Mouse (Mus musculus): ENCODE measurements around the gene Gucy2c. TPM values are rescaled to one million over a fixed set of nuclear protein-coding genes. Genes with fewer than 3 reads are reported as not detected.
"Not testable (repeated sequence)": the region's sequence is repeated elsewhere in the genome, so short reads cannot be mapped to it uniquely, and the experiment has no call there.

Gucy2c gene
- polyA plus RNA-seq, 1 experiment from 2014 or later = 0.10 TPM

DNA sequence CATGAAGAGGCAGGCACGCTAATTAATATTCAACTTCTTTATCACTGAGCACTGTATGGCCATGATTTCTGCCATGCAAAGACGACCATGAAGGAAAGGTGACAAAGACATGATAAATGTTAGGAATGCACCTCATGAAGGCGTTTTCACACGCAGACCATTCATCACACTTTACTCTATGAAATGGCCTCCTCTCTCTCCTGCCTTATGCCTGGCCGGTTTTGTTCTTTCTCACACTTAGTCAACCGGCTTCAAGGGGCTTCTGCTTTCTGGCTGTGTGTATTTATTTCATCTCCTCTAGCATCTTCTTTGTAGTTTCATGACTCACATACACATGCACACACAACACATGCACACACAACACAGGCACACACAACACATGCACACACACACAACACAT is 19.7 kb upstream of the Gucy2c start:
- WGBS = 86% methylated on average over 6 of the region's 6 CpGs
- H3K4me1 ChIP-seq = peaks cover 11% of the 10 kb centered on the region
- no peaks in the 10 kb centered on the region for H3K9me3 ChIP-seq (replicated peaks)
- H3K27ac ChIP-seq = no peak overlapping the region
- H3K27me3 ChIP-seq = no peaks in the 10 kb centered on the region
- H3K4me3 ChIP-seq = no peak overlapping the region
- no peak for ATAC-seq (ENCODE audit: low FRiP score)
- no peak overlapping the region for H3K9ac ChIP-seq
- no peak overlapping the region for H3K4me2 ChIP-seq (replicated peaks)
- no peaks in the 10 kb centered on the region for H3K36me3 ChIP-seq

- H3K36me3 ChIP-seq = no peaks in the 10 kb centered on the region
- 91% methylated on average over 8 of the region's 8 CpGs for WGBS
- no peak for ATAC-seq (ENCODE audit: low FRiP score)
Measured at GRCm38 (mm10) chr6:136800710-136801109, 19.1 kb upstream of the Gucy2c start.

GRCm38 (mm10) chr6:136797874-136798693 is 16.5 kb upstream of the Gucy2c start:
- H3K36me3 ChIP-seq; H3K9ac ChIP-seq; H3K27me3 ChIP-seq; H3K9me3 ChIP-seq (replicated peaks); H3K27ac ChIP-seq; H3K4me2 ChIP-seq (replicated peaks); ATAC-seq (ENCODE audit: low FRiP score); H3K4me3 ChIP-seq: not testable (repeated sequence)
- 82% methylated on average over 3 of the region's 3 CpGs for WGBS
- H3K4me1 ChIP-seq = peaks cover 13% of the 10 kb centered on the region

More at GRCm38 (mm10) chr6:136800710-136801109, 19.1 kb upstream of the Gucy2c start:
- no peak overlapping the region for H3K9ac ChIP-seq
- H3K4me1 ChIP-seq = peaks cover 11% of the 10 kb centered on the region
- no peak overlapping the region for H3K4me2 ChIP-seq (replicated peaks)
- no peaks in the 10 kb centered on the region; the same call in 1 of the 2 replicates for H3K27me3 ChIP-seq
- no peak overlapping the region for H3K27ac ChIP-seq
- no peak overlapping the region for H3K4me3 ChIP-seq
- H3K9me3 ChIP-seq (replicated peaks) = no peaks in the 10 kb centered on the region

GRCm38 (mm10) chr6:136795850-136796249 is 14.3 kb upstream of the Gucy2c start:
- WGBS = 63% methylated on average over 6 of the region's 6 CpGs
- no peak for ATAC-seq (ENCODE audit: low FRiP score)

GRCm38 (mm10) chr6:136795110-136795509 is 13.5 kb upstream of the Gucy2c start:
- Histone ChIP-seq H3K9me3 (replicated peaks) (no peaks in the 10 kb centered on the region), H3K4me3 (no peak overlapping the region), H3K36me3 (no peaks in the 10 kb centered on the region), H3K4me2 (replicated peaks) (no peak overlapping the region), H3K9ac (no peak overlapping the region), H3K27ac (no peak overlapping the region), H3K27me3 (peaks cover 4% of the 10 kb centered on the region), H3K4me1 (peaks cover 10% of the 10 kb centered on the region; the same call in 1 of the 2 replicates)
- 50% methylated on average over 1 of the region's 1 CpGs for WGBS
- no peak for ATAC-seq (ENCODE audit: low FRiP score)

More at GRCm38 (mm10) chr6:136795850-136796249, 14.3 kb upstream of the Gucy2c start:
- Histone ChIP-seq H3K4me2 (replicated peaks) (no peak overlapping the region), H3K4me1 (peaks cover 10% of the 10 kb centered on the region; the same call in 1 of the 2 replicates), H3K36me3 (no peaks in the 10 kb centered on the region), H3K27me3 (peaks cover 4% of the 10 kb centered on the region), H3K4me3 (no peak overlapping the region), H3K9ac (no peak overlapping the region), H3K9me3 (replicated peaks) (no peaks in the 10 kb centered on the region), H3K27ac (no peak overlapping the region)

GRCm38 (mm10) chr6:136793831-136794525 is 12.4 kb upstream of the Gucy2c start:
- H3K9me3 ChIP-seq (replicated peaks) = no peaks in the 10 kb centered on the region
- no peak overlapping the region for H3K27ac ChIP-seq
- peaks cover 4% of the 10 kb centered on the region for H3K27me3 ChIP-seq
- peak overlapping the region; percentile 70 for H3K4me2 ChIP-seq (replicated peaks)
- ATAC-seq (ENCODE audit: low FRiP score) = peak; percentile 40; the same call in 1 of the 2 replicates
- no peaks in the 10 kb centered on the region for H3K36me3 ChIP-seq
- peak overlapping the region; percentile 54 for H3K9ac ChIP-seq
- peaks cover 10% of the 10 kb centered on the region; the same call in 1 of the 2 replicates for H3K4me1 ChIP-seq
- WGBS = under 1% methylated on average over 24 of the region's 24 CpGs
- peak overlapping the region; percentile 32 for H3K4me3 ChIP-seq

- Histone ChIP-seq H3K9me3 (replicated peaks) (no peaks in the 10 kb centered on the region), H3K4me1 (peaks cover 10% of the 10 kb centered on the region; the same call in 1 of the 2 replicates), H3K4me3 (peak overlapping the region; percentile 32; the same call in 1 of the 2 replicates), H3K9ac (no peak overlapping the region; the same call in 1 of the 2 replicates), H3K27ac (no peak overlapping the region), H3K27me3 (peaks cover 4% of the 10 kb centered on the region), H3K36me3 (no peaks in the 10 kb centered on the region), H3K4me2 (replicated peaks) (peak overlapping the region; percentile 70)
- WGBS = 28% methylated on average over 16 of the region's 16 CpGs
- ATAC-seq (ENCODE audit: low FRiP score) = 0 out of 2 replicates have a peak, but pooled peaks have one; percentile 22
Measured at GRCm38 (mm10) chr6:136792884-136793758, 11.6 kb upstream of the Gucy2c start.

- Histone ChIP-seq H3K36me3 (no peaks in the 10 kb centered on the region), H3K27me3 (peaks cover 4% of the 10 kb centered on the region), H3K4me2 (replicated peaks) (no peak overlapping the region), H3K27ac (no peak overlapping the region), H3K9ac (no peak overlapping the region), H3K9me3 (replicated peaks) (no peaks in the 10 kb centered on the region), H3K4me1 (peaks cover 10% of the 10 kb centered on the region; the same call in 1 of the 2 replicates), H3K4me3 (no peak overlapping the region)
- 79% methylated on average over 5 of the region's 5 CpGs for WGBS
- ATAC-seq (ENCODE audit: low FRiP score) = no peak
Measured at GRCm38 (mm10) chr6:136789391-136789971, 7.9 kb upstream of the Gucy2c start.

- WGBS = 73% methylated on average over 9 of the region's 9 CpGs
- no peak overlapping the region for H3K9ac ChIP-seq
- ATAC-seq (ENCODE audit: low FRiP score) = no peak
- no peak overlapping the region for H3K4me3 ChIP-seq
- no peaks in the 10 kb centered on the region for H3K27me3 ChIP-seq
- H3K9me3 ChIP-seq (replicated peaks) = no peaks in the 10 kb centered on the region
- no peaks in the 10 kb centered on the region for H3K4me1 ChIP-seq
- H3K36me3 ChIP-seq = no peaks in the 10 kb centered on the region
- H3K4me2 ChIP-seq (replicated peaks) = no peak overlapping the region
- no peak overlapping the region for H3K27ac ChIP-seq
Measured at GRCm38 (mm10) chr6:136782761-136783160, 1.2 kb upstream of the Gucy2c start.

DNA sequence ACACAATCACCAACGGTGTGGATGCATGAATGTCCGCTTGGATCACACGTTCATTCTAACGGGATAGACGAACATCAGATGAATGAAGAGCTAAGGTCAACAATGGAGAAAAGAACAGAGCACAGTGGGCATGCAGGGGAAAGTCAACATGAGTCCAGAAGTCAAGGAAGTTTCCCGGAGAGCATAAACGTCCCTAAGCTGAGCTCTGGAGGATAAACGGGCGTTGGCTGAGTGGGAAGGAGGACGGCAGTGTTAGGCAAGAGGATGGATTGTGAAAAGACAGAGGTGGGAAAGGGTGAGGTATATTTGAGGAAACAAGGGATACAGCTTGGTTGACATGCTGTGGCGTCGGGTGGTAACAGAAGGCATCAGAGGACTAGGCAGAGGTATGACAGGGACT is 581 bp upstream of the Gucy2c start:
- Histone ChIP-seq H3K4me1 (no peaks in the 10 kb centered on the region), H3K27me3 (no peaks in the 10 kb centered on the region), H3K9me3 (replicated peaks) (no peaks in the 10 kb centered on the region), H3K36me3 (no peaks in the 10 kb centered on the region), H3K27ac (no peak overlapping the region), H3K9ac (no peak overlapping the region), H3K4me2 (replicated peaks) (no peak overlapping the region), H3K4me3 (no peak overlapping the region)
- WGBS = 79% methylated on average over 12 of the region's 12 CpGs
- ATAC-seq (ENCODE audit: low FRiP score) = no peak

DNA sequence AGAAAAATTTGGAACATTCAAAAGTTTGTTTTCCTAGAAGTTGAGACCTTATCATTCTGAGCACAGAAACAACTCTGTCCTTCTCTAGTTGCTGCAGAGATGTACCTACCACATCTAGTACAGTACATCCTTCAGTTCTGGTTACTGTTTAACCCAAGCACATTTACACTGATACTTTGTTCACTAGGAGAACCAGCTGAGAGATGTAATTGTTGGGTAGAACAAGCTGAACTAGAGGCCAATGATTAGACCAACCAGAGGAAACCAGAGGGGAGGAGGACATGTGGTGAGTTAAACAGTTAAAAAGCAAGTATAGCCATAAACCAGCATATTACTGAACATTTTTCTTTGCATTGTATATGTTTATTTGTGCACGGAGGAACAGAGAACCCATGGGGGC is 5.2 kb downstream of the Gucy2c start:
- 83% methylated on average over 1 of the region's 1 CpGs for WGBS
- no peak overlapping the region for H3K4me3 ChIP-seq
- H3K9ac ChIP-seq = no peak overlapping the region
- no peak overlapping the region for H3K27ac ChIP-seq
- H3K4me1 ChIP-seq = no peaks in the 10 kb centered on the region
- H3K27me3 ChIP-seq = no peaks in the 10 kb centered on the region
- no peaks in the 10 kb centered on the region for H3K9me3 ChIP-seq (replicated peaks)
- H3K4me2 ChIP-seq (replicated peaks) = no peak overlapping the region
- H3K36me3 ChIP-seq = no peaks in the 10 kb centered on the region
- ATAC-seq (ENCODE audit: low FRiP score) = no peak
